Mouse (Mus musculus): ENCODE measurements around the gene 0610012G03Rik. TPM values are rescaled to one million over a fixed set of nuclear protein-coding genes. Genes with fewer than 3 reads are reported as not detected.

0610012G03Rik gene
- polyA plus RNA-seq, 1 experiment from 2014 or later, result 92.8 TPM

DNA sequence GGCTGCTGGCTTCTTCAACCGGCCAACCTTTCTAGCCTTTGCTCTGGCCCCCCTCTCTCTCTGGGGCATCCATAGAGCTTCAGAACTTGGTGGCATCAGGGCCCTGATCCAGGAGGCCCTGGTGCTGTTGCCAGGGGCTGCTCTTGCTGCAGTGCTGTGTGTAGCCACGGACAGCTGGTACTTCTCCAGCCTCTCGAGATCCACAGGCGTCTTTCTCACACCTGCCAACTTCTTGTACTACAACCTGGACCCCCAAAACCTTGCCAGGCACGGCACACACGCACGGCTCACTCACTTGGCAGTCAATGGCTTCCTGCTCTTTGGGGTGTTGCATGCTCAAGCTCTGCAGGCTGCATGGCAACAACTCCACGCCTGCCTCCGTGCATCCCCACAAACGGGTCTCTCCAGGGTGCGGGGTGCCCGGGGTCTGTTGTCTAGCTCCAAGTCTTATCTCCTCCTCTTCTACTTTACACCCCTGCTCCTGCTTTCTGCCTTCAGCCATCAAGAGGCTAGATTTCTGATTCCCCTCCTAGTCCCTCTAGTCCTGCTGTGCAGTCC, 3.5 kb downstream of the 0610012G03Rik start:
- WGBS, result 94% methylated on average over 12 of the region's 12 CpGs
- H3K9me3 ChIP-seq (replicated peaks), result no peaks in the 10 kb centered on the region
- no peaks in the 10 kb centered on the region for H3K27me3 ChIP-seq (ENCODE audit: low read depth, poor library complexity, severe bottlenecking)
- peaks cover 13% of the 10 kb centered on the region for H3K36me3 ChIP-seq
- H3K4me1 ChIP-seq, result peaks cover 39% of the 10 kb centered on the region
- H3K27ac ChIP-seq (replicated peaks), result no peak overlapping the region
- H3K4me3 ChIP-seq, result no peak overlapping the region
- no peak for DNase-seq (ENCODE audit: low spot score)

DNA sequence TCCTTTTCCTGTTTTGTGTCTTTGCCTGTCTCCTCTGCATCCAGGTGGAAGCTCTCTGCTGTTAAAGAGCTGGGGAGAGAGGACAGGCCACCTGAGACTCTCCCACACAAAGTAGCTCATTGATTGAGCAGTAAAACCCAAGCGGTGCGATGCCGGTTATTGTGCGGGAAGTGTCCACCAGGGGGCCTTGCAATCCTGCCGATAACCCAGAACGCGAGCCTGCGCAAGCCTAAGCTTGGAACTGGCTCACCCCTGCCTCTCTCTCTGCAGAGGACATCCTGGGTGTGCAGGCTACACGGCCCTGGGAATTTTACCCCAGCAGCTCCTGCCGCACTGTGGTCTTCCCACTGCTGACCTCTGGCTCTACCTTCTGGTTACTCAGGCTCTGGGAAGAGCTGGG, 4.3 kb downstream of the 0610012G03Rik start:
- H3K9me3 ChIP-seq (replicated peaks), result no peaks in the 10 kb centered on the region
- H3K4me3 ChIP-seq, result no peak overlapping the region
- peaks cover 31% of the 10 kb centered on the region for H3K4me1 ChIP-seq
- WGBS, result 6% methylated on average over 10 of the region's 10 CpGs
- no peaks in the 10 kb centered on the region for H3K27me3 ChIP-seq (ENCODE audit: low read depth, poor library complexity, severe bottlenecking)
- H3K27ac ChIP-seq (replicated peaks), result no peak overlapping the region
- peak; percentile 79 for DNase-seq (ENCODE audit: low spot score)
- H3K36me3 ChIP-seq, result peaks cover 13% of the 10 kb centered on the region

DNA sequence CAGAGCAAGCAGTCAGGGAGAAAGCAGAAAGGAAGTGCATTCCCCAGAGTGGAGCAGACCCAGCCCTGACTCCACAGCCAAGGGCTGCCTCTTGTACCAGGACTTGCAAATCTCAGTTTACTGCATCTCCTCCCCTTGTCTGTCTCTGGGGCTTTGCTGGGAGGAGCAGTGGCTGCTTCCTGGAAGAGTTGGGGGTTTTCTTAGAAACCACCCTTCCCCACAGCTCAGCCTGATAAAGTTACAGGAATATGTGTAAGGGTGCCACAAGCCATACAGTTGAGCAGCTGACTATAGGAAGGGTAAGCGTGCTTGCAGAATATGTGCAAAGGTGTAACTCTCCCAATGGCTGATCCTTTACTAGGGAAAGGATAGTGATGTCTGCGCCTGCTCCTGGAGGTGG, 7.7 kb downstream of the 0610012G03Rik start:
- no peak overlapping the region for H3K27ac ChIP-seq (replicated peaks)
- peaks cover 10% of the 10 kb centered on the region for H3K4me1 ChIP-seq
- H3K9me3 ChIP-seq (replicated peaks), result no peaks in the 10 kb centered on the region
- WGBS, result 74% methylated on average over 2 of the region's 2 CpGs
- no peak overlapping the region for H3K4me3 ChIP-seq
- no peak for DNase-seq (ENCODE audit: low spot score)
- peaks cover 16% of the 10 kb centered on the region for H3K27me3 ChIP-seq (ENCODE audit: low read depth, poor library complexity, severe bottlenecking)
- H3K36me3 ChIP-seq, result peaks cover 9% of the 10 kb centered on the region

DNA sequence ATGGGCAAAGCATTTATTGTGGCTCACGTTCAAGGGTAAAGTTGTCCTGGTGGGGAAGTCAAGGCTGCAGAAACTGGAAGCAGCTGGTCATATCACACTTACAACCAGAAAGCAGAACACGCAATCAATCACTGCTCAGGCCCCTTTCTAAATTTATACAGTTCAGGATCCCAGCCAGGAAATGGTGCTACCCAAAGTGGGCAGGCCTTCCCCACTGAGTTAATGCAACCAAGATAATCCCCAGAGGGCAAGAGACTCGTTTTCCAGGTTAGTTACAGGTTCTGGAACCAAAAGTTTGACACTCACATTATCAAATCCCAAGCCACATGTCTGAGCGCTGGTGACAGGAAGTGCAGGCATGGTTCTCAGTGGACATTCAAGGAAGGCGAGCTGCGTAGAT, 9.4 kb downstream of the 0610012G03Rik start:
- Histone ChIP-seq H3K9me3 (replicated peaks) (no peaks in the 10 kb centered on the region), H3K4me1 (peaks cover 19% of the 10 kb centered on the region), H3K27ac (replicated peaks) (no peak overlapping the region), H3K36me3 (no peaks in the 10 kb centered on the region), H3K4me3 (no peak overlapping the region), H3K27me3 (ENCODE audit: low read depth, poor library complexity, severe bottlenecking) (peaks cover 33% of the 10 kb centered on the region)
- WGBS, result 76% methylated on average over 6 of the region's 6 CpGs
- DNase-seq (ENCODE audit: low spot score), result no peak

DNA sequence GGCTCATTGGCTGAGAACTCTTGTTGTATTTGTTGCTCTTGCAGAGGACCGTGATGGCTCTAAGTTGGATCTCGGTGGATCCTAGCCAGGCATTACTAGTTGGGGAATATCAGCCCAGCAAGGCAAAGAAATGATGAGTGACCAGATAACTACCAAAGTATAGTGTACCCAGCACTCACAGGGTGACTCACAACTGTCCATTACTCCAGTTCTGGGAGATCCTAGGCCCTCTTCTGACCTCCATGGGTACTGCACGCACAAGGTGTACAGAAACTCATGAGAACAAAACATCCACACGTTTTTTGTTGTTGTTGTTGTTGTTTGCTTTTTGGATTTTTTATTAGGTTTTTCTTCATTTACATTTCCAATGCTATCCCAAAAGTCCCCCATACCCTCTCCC, 11.7 kb downstream of the 0610012G03Rik start:
- Histone ChIP-seq H3K36me3 (no peaks in the 10 kb centered on the region), H3K4me1 (peaks cover 38% of the 10 kb centered on the region), H3K27me3 (ENCODE audit: low read depth, poor library complexity, severe bottlenecking) (peaks cover 52% of the 10 kb centered on the region), H3K9me3 (replicated peaks) (no peaks in the 10 kb centered on the region), H3K27ac (replicated peaks) (no peak overlapping the region), H3K4me3 (no peak overlapping the region)
- WGBS, result 88% methylated on average over 4 of the region's 4 CpGs
- DNase-seq (ENCODE audit: low spot score), result no peak

DNA sequence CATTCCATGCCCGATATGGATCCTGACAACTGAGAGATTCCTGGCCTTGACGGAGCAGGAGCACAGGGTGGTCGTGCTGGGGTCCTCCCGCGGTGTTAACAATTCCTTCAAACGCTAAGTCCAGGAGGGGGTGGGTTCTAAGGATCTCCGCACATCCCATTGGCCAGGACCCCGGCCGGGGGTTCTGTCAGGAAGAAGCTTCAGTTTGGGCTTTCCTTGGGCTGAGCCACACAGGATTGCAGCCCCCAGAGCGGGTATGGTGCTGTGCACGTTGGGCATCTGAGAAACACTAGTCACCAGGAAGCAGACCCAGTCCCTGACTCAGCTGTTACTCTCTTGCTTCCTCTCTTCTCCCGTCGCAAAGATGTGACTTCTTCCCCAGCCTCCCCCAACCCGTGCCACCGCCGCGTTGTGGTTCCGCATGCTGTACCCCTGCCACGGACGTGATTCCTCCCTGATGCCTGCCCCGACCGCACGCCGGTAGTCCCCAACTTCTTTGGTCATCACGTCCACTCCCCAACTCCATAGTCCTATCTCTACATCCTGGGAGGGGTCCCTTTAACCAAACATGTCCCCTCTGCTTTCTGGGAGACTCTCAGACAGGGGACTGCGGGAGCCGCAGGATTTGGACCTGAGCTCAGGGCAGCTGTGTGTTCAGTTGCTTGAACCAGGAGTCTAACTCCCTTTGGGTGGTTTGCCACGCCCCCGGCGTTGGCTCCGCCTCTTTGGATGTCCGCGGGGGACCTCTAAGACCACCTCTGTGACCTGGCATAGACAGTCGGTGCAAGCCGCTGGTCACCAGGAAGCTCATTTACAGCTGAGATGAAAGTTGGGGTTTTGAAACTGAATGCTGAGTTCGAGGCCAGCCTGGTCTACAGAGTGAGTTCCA, 13.0 kb downstream of the 0610012G03Rik start:
- Histone ChIP-seq H3K36me3 (no peaks in the 10 kb centered on the region), H3K4me1 (peaks cover 38% of the 10 kb centered on the region), H3K27me3 (ENCODE audit: low read depth, poor library complexity, severe bottlenecking) (peaks cover 64% of the 10 kb centered on the region), H3K9me3 (replicated peaks) (no peaks in the 10 kb centered on the region), H3K4me3 (peak overlapping the region; percentile 61), H3K27ac (replicated peaks) (no peak overlapping the region)
- WGBS, result 3% methylated on average over 36 of the region's 36 CpGs
- DNase-seq (ENCODE audit: low spot score), result peak; percentile 48

DNA sequence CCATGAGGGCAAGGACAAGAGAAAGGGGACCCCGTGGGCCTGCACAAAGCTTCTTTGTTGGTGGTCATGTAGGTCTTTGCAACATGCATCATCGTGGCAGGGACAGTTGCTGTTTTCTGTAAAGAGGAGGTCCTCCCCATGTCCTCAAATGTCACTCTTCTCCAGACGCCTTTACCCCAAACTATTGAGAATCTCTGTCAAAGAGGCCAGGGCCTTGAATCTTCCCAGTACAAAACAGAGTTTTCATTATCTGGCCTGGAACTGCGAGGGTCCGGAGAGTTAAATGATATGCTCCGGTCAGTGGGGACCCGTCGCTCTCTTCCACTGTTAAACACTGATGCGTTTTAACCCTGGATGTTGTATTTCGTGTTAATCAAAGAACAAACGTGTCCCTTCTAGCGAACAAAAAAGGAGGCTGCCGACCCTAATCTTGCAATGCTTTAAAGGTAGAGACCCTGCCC, 13.7 kb downstream of the 0610012G03Rik start:
- H3K4me3 ChIP-seq, result peak overlapping the region; percentile 61
- peak overlapping the region; percentile 89 for H3K27ac ChIP-seq (replicated peaks)
- DNase-seq (ENCODE audit: low spot score), result peak; percentile 29
- peaks cover 71% of the 10 kb centered on the region for H3K27me3 ChIP-seq (ENCODE audit: low read depth, poor library complexity, severe bottlenecking)
- peaks cover 38% of the 10 kb centered on the region for H3K4me1 ChIP-seq
- no peaks in the 10 kb centered on the region for H3K9me3 ChIP-seq (replicated peaks)
- WGBS, result 12% methylated on average over 13 of the region's 13 CpGs
- H3K36me3 ChIP-seq, result no peaks in the 10 kb centered on the region

DNA sequence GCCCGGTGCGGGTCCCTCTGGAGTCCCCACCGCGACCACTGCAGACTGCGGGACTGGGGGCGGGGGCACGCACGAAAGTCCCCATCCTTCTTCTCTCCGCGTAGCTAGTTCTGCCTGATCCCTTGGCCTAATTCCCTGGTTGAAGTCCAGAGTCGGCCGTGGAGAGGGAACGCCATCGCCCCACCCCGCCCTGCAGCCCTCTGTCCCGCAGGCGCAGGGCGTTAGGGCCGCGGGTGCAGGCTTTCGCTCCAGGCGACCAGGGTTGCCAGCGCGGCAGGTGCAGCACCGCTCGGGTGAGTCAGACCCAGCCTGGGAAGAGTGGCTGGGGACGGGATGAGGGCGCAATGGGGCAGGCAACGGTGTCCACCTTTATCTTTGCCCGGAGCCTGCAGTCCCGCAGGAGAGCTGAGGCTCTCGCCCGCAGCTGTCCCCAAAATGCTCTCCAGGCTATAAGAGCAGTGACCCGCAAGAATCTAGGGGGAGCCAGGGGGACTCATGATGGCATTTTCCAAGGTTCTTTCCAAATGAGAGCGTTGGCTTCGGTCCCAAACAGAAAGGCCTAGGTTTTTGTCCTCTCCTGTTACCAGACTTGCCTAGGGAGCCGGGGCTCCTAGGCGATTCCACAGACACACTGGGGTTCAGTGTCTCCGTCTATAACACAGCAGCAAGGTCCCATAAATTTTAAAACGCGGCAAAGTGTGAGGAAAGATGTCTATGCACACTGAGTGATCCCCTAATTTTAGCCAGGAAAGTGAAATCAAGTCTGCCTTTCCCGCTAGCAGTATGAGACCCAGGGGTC, 14.3 kb downstream of the 0610012G03Rik start, which contains the start of gene Pigz:
Gene Pigz, plus strand, starts transcription at position 101 of the 799 bp plus-strand sequence.
- no peaks in the 10 kb centered on the region for H3K36me3 ChIP-seq
- H3K9me3 ChIP-seq (replicated peaks), result no peaks in the 10 kb centered on the region
- WGBS, result 6% methylated on average over 42 of the region's 42 CpGs
- H3K27me3 ChIP-seq (ENCODE audit: low read depth, poor library complexity, severe bottlenecking), result peaks cover 71% of the 10 kb centered on the region
- peaks cover 38% of the 10 kb centered on the region for H3K4me1 ChIP-seq
- H3K27ac ChIP-seq (replicated peaks), result peak within 1 kb of the TSS; percentile 89
- peak within 1 kb of the TSS; percentile 61 for H3K4me3 ChIP-seq
- DNase-seq (ENCODE audit: low spot score), result peak; percentile 54

DNA sequence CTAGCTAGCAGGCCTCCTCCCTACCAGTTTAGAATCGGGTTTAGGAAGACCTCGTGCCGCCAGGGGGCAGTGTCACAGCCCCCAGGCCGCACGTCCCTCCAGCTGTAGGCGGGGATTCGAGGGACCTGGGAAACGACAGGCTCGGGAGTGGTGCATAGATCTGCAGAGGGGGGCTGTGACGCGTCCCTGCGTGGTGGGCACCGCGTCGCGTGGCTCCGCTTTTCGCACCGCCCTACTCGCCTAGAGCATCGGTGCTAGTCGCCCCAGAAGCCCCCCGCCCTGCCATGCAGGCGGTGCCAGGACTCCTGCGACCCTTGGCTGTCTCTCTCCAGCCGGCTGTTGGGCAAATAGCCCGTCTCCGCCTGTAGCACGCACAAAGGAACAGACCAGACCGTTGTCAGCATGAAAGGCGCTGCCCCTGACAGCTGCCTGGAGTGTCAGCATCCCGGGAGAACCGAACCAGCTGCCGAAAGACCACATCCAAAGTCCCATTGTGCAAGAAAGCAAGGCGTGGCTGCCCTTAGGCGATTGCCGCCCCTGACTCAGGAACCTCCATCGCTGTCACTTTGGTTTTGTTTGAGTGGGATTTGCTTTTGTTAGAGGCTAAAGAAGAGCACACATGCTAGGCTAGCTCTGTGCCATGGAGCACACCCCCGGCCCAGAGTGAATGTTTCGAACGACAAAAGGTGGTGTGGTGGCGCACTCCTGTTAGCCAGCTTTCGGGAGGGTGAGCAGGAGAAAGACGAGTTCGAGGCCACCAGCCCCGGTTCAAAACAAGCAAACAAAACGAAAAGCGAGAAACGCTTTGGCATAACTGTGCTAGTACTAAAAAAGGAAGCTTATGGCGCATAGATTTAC, 15.2 kb downstream of the 0610012G03Rik start:
- peak overlapping the region; percentile 89 for H3K27ac ChIP-seq (replicated peaks)
- under 1% methylated on average over 50 of the region's 50 CpGs for WGBS
- peaks cover 71% of the 10 kb centered on the region for H3K27me3 ChIP-seq (ENCODE audit: low read depth, poor library complexity, severe bottlenecking)

DNA sequence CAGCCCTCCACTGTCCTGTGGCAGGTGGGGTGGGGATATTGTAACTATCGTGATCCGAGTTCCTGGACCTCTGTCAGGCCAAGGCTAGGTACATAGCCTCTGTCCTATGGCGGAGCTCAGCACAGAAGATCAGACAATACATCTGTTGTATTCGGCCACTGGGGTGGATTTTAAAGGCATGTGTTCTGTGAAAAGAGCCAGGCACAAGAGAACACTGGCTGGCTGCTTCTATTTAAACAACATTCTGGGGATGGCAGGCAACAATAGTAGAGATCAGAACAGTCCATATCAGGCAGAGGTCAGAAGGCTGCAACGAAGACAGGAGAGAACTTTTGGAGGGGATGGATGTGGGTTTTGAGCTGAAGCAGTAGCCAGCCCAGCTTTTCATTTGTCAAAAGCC, 16.0 kb downstream of the 0610012G03Rik start:
- H3K27me3 ChIP-seq (ENCODE audit: low read depth, poor library complexity, severe bottlenecking), result peaks cover 71% of the 10 kb centered on the region
- DNase-seq (ENCODE audit: low spot score), result no peak

More for the DNA sequence above, 15.2 kb downstream of the 0610012G03Rik start:
- Histone ChIP-seq H3K9me3 (replicated peaks) (no peaks in the 10 kb centered on the region), H3K4me1 (peaks cover 38% of the 10 kb centered on the region), H3K36me3 (no peaks in the 10 kb centered on the region), H3K4me3 (peak overlapping the region; percentile 61)
- DNase-seq (ENCODE audit: low spot score), result peak; percentile 90

DNA sequence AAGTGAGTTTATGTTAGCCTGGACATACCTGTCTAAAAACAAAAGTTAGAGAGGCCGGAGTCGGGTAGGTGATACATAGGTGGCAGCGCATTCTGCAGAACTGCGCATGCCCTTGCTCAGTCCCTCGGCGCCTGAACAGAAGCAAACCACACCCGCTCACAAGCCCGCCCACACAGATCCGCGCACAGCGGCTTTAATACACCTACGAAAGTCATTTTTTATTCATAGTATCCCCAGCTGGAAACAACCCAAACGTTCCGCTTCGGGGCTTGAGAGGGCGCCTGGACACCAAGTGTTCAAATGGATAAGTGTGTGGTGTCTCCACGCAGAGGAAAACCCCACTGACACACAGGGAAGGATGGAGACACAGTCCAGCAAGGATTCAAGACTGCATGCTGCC, 17.0 kb downstream of the 0610012G03Rik start:
- H3K9me3 ChIP-seq (replicated peaks), result no peaks in the 10 kb centered on the region
- WGBS, result 60% methylated on average over 17 of the region's 17 CpGs
- no peaks in the 10 kb centered on the region for H3K36me3 ChIP-seq
- H3K4me3 ChIP-seq, result no peak overlapping the region
- H3K27me3 ChIP-seq (ENCODE audit: low read depth, poor library complexity, severe bottlenecking), result peaks cover 62% of the 10 kb centered on the region
- peaks cover 38% of the 10 kb centered on the region for H3K4me1 ChIP-seq
- DNase-seq (ENCODE audit: low spot score), result no peak
- H3K27ac ChIP-seq (replicated peaks), result no peak overlapping the region

More for the DNA sequence above, 16.0 kb downstream of the 0610012G03Rik start:
- H3K36me3 ChIP-seq, result no peaks in the 10 kb centered on the region
- H3K4me3 ChIP-seq, result no peak overlapping the region
- peaks cover 38% of the 10 kb centered on the region for H3K4me1 ChIP-seq
- peak overlapping the region; percentile 89; the same call in 1 of the 2 replicates for H3K27ac ChIP-seq (replicated peaks)
- no peaks in the 10 kb centered on the region for H3K9me3 ChIP-seq (replicated peaks)
- WGBS, result 48% methylated on average over 5 of the region's 5 CpGs

DNA sequence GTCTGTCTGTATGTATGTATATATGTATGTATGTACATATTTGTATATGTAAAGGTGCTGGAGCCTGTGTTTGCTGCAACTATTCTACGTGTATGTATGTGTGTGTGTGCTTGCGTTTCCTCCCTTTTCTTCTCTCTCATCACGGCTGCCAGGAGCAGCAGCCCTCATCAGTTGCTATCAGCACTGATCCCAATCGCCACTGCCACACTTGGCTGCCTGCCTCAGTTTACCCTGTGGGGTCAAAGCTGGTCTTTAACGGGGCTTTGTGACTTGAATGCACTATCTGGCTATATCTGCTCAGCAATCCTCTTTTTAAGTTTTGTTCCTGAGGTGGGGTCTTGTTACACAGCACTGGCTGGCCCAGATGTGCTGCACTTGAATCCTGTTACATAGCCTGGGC, 20.9 kb downstream of the 0610012G03Rik start:
- H3K27ac ChIP-seq (replicated peaks), result no peak overlapping the region
- WGBS, result 94% methylated on average over 5 of the region's 5 CpGs
- H3K27me3 ChIP-seq (ENCODE audit: low read depth, poor library complexity, severe bottlenecking), result peaks cover 27% of the 10 kb centered on the region
- H3K4me1 ChIP-seq, result peaks cover 5% of the 10 kb centered on the region
- H3K4me3 ChIP-seq, result no peak overlapping the region
- no peaks in the 10 kb centered on the region for H3K9me3 ChIP-seq (replicated peaks)
- H3K36me3 ChIP-seq, result no peaks in the 10 kb centered on the region
- no peak for DNase-seq (ENCODE audit: low spot score)
